Mouse (Mus musculus): Measurements from ENCODE around the gene Mlc1.

Mlc1 gene

GRCm38 (mm10) chr15:88937291-88937650, 41.5 kb downstream of the Mlc1 start:
- DNase-seq (ENCODE audit: low read depth) = no peak

- DNase-seq (ENCODE audit: low read depth) = peak; percentile 86
Measured at GRCm38 (mm10) chr15:88936619-88937290, 42.1 kb downstream of the Mlc1 start.

GRCm38 (mm10) chr15:88934141-88934540, 44.7 kb downstream of the Mlc1 start:
- DNase-seq (ENCODE audit: low read depth) = peak; percentile 28

GRCm38 (mm10) chr15:88932667-88933066, 46.1 kb downstream of the Mlc1 start:
- no peak for DNase-seq (ENCODE audit: low read depth)

- DNase-seq (ENCODE audit: low read depth) = no peak
Measured at GRCm38 (mm10) chr15:88921992-88922310, 56.9 kb downstream of the Mlc1 start.

- DNase-seq (ENCODE audit: low read depth) = peak; percentile 78
Measured at GRCm38 (mm10) chr15:88921131-88921991, 57.4 kb downstream of the Mlc1 start.

GRCm38 (mm10) chr15:88920065-88920464, 58.7 kb downstream of the Mlc1 start:
- no peak for DNase-seq (ENCODE audit: low read depth)

GRCm38 (mm10) chr15:88919328-88919727, 59.5 kb downstream of the Mlc1 start:
- DNase-seq (ENCODE audit: low read depth) = no peak

- DNase-seq (ENCODE audit: low read depth) = no peak
Measured at GRCm38 (mm10) chr15:88917126-88917525, 61.7 kb downstream of the Mlc1 start.

GRCm38 (mm10) chr15:88916366-88916765, 62.4 kb downstream of the Mlc1 start:
- DNase-seq (ENCODE audit: low read depth) = no peak

GRCm38 (mm10) chr15:88915046-88915445, 63.8 kb downstream of the Mlc1 start:
- no peak for DNase-seq (ENCODE audit: low read depth)

- no peak for DNase-seq (ENCODE audit: low read depth)
Measured at GRCm38 (mm10) chr15:88906347-88906746, 72.5 kb downstream of the Mlc1 start.
